Mouse (Mus musculus): ENCODE results near the gene Tgif1.

Gene Tgif1

GRCm38 (mm10) chr17:70802022-70802421 is 51.3 kb downstream of the Tgif1 start:
- no peak for DNase-seq

GRCm38 (mm10) chr17:70799266-70799665 is 54.1 kb downstream of the Tgif1 start:
- DNase-seq, result no peak

- DNase-seq, result no peak
Observed at GRCm38 (mm10) chr17:70797773-70798045, 55.6 kb downstream of the Tgif1 start.

- no peak for DNase-seq
Observed at GRCm38 (mm10) chr17:70796940-70797772, 56.2 kb downstream of the Tgif1 start.

- DNase-seq, result no peak
Observed at GRCm38 (mm10) chr17:70795196-70795595, 58.1 kb downstream of the Tgif1 start.

- no peak for DNase-seq
Observed at GRCm38 (mm10) chr17:70794722-70795121, 58.6 kb downstream of the Tgif1 start.

GRCm38 (mm10) chr17:70794291-70794690 is 59.1 kb downstream of the Tgif1 start:
- DNase-seq, result no peak
